Mouse (Mus musculus) MEL (cell line): Measurements from ENCODE around the gene Ranbp2. TPM values are rescaled to one million over a fixed set of nuclear protein-coding genes. Genes with fewer than 3 reads are reported as not detected.

Source experiments
- DNase-seq: peaks from one replicate; pipeline ENCODE4 v3.0.0; 2011; ENCODE audit warnings: low read depth, low spot score
- H3K27ac ChIP-seq: 2 replicates; pipeline ENCODE4 v1.5.1; 2012; ENCODE audit warnings: low read depth, mild to moderate bottlenecking, control low read depth, low read length, moderate library complexity; ENCODE audit not compliant: control insufficient read depth
- H3K27me3 ChIP-seq, 2 experiments: fragments of 150-350 bp in 1 of 2; sonication (generic) in 1 of 2; 2 replicates each; pipeline ENCODE4 v1.6.1; 2012; ENCODE audit warnings: low read length in 2 of 2, mild to moderate bottlenecking in 2 of 2, improper control_type of control experiment in 1 of 2, moderate library complexity in 1 of 2; ENCODE audit not compliant: insufficient read depth in 2 of 2, control insufficient read depth in 1 of 2
- H3K36me3 ChIP-seq, 2 experiments: 2 replicates each; pipeline ENCODE4 v1.6.1; 2012 to 2014; ENCODE audit warnings: low read length in 2 of 2, improper control_type of control experiment in 1 of 2, inconsistent platforms in 1 of 2, mild to moderate bottlenecking in 1 of 2; ENCODE audit not compliant: insufficient read depth in 2 of 2, control insufficient read depth in 1 of 2
- H3K4me1 ChIP-seq, 2 experiments: fragments of 150-350 bp in 1 of 2; sonication (generic) in 1 of 2; 2 replicates each; pipeline ENCODE4 v1.6.1; 2012; ENCODE audit warnings: low read length in 2 of 2, improper control_type of control experiment in 1 of 2, mild to moderate bottlenecking in 1 of 2; ENCODE audit not compliant: insufficient read depth in 2 of 2, control insufficient read depth in 1 of 2
- H3K4me3 ChIP-seq, 2 experiments: fragments of 150-350 bp in 1 of 2; sonication (generic) in 1 of 2; 2 replicates each; pipeline ENCODE4 v1.5.1; 2012; ENCODE audit warnings: low read depth in 2 of 2, low read length in 2 of 2, mild to moderate bottlenecking in 2 of 2, moderate library complexity in 2 of 2, control low read depth in 1 of 2, improper control_type of control experiment in 1 of 2; ENCODE audit not compliant: control insufficient read depth in 1 of 2, insufficient read depth in 1 of 2
- H3K79me2 ChIP-seq: 2 replicates; pipeline ENCODE4 v1.6.1; 2012; ENCODE audit warnings: mild to moderate bottlenecking, low read length, moderate library complexity; ENCODE audit not compliant: control insufficient read depth, poor library complexity, insufficient read depth
- H3K9ac ChIP-seq: 2 replicates; pipeline ENCODE4 v1.6.1; 2012; ENCODE audit warnings: low read depth, mild to moderate bottlenecking, control low read depth, low read length, moderate library complexity; ENCODE audit not compliant: control insufficient read depth, poor library complexity, severe bottlenecking
- H3K9me3 ChIP-seq: fragments of 150-350 bp; sonication (generic); replicated peaks from 2 replicates; pipeline ENCODE4 v1.6.1; 2012; ENCODE audit warnings: mild to moderate bottlenecking, low read length, improper control_type of control experiment, moderate library complexity; ENCODE audit not compliant: insufficient read depth
- CHD1 ChIP-seq: IDR thresholded peaks from 2 replicates; pipeline ENCODE4 v1.6.1; 2012; ENCODE audit warnings: low read depth, mild to moderate bottlenecking, inconsistent platforms, low read length, improper control_type of control experiment
- CHD2 ChIP-seq: IDR thresholded peaks from 2 replicates; pipeline ENCODE4 v1.6.1; 2011; ENCODE audit warnings: low read length, improper control_type of control experiment
- CTCF ChIP-seq, 3 experiments: IDR thresholded peaks in 2 of 3; conservative IDR thresholded peaks in 1 of 3; 2 replicates each; pipeline ENCODE4 v1.5.1; 2011 to 2012; ENCODE audit warnings: low read length in 3 of 3, low read depth in 2 of 3, mild to moderate bottlenecking in 2 of 3, improper control_type of control experiment in 1 of 3, inconsistent platforms in 1 of 3, mixed read lengths in 1 of 3, moderate library complexity in 1 of 3; ENCODE audit not compliant: control insufficient read depth in 1 of 3, insufficient read depth in 1 of 3, poor library complexity in 1 of 3, severe bottlenecking in 1 of 3
- E2F4 ChIP-seq: IDR thresholded peaks from 2 replicates; pipeline ENCODE4 v1.6.1; 2011; ENCODE audit warnings: low read depth, low read length, improper control_type of control experiment, borderline replicate concordance
- EP300 ChIP-seq, 2 experiments: IDR thresholded peaks; 2 replicates each; pipeline ENCODE4 v1.6.1; 2011; ENCODE audit warnings: improper control_type of control experiment in 2 of 2, low read length in 2 of 2, low read depth in 1 of 2, mild to moderate bottlenecking in 1 of 2
- GABPA ChIP-seq: IDR thresholded peaks from 2 replicates; pipeline ENCODE4 v1.6.1; 2012; ENCODE audit warnings: low read depth, mild to moderate bottlenecking, inconsistent platforms, low read length, improper control_type of control experiment, moderate library complexity
- GATA1 ChIP-seq: IDR thresholded peaks from 2 replicates; pipeline ENCODE4 v1.6.1; 2011; ENCODE audit warnings: low read depth, low read length, improper control_type of control experiment
- HCFC1 ChIP-seq: IDR thresholded peaks from 2 replicates; pipeline ENCODE4 v1.6.1; 2012; ENCODE audit warnings: low read depth, mild to moderate bottlenecking, inconsistent platforms, low read length, improper control_type of control experiment, moderate library complexity
- JUND ChIP-seq: IDR thresholded peaks from 2 replicates; pipeline ENCODE4 v1.6.1; 2011; ENCODE audit warnings: low read depth, mild to moderate bottlenecking, improper control_type of control experiment, low read length
- KAT2A ChIP-seq: conservative IDR thresholded peaks from 2 replicates; pipeline ENCODE4 v1.6.1; 2012; ENCODE audit warnings: low read depth, low read length, improper control_type of control experiment, inconsistent platforms
- MAFK ChIP-seq: IDR thresholded peaks from 2 replicates; pipeline ENCODE4 v1.6.1; 2011; ENCODE audit warnings: low read depth, mild to moderate bottlenecking, low read length, improper control_type of control experiment, borderline replicate concordance
- MEF2A ChIP-seq: IDR thresholded peaks from 2 replicates; pipeline ENCODE4 v1.6.1; 2014; ENCODE audit warnings: low read depth, mild to moderate bottlenecking, inconsistent platforms, low read length, improper control_type of control experiment; ENCODE audit not compliant: poor library complexity, insufficient replicate concordance, severe bottlenecking; ENCODE audit errors: extremely low read depth
- MXI1 ChIP-seq: IDR thresholded peaks from 2 replicates; pipeline ENCODE4 v1.6.1; 2011; ENCODE audit warnings: mild to moderate bottlenecking, low read depth, low read length, improper control_type of control experiment
- MYB ChIP-seq: IDR thresholded peaks from 2 replicates; pipeline ENCODE4 v1.6.1; 2011; ENCODE audit warnings: mild to moderate bottlenecking, low read depth, low read length, improper control_type of control experiment
- NELFE ChIP-seq: IDR thresholded peaks from 2 replicates; pipeline ENCODE4 v1.6.1; 2011; ENCODE audit warnings: low read depth, low read length, improper control_type of control experiment
- NRF1 ChIP-seq: IDR thresholded peaks from 2 replicates; pipeline ENCODE4 v1.6.1; 2014; ENCODE audit warnings: low read depth, mild to moderate bottlenecking, inconsistent platforms, low read length, improper control_type of control experiment, moderate library complexity; ENCODE audit not compliant: poor library complexity, insufficient read depth, severe bottlenecking
- POLR2A ChIP-seq, 2 experiments: IDR thresholded peaks; 2 replicates each; pipeline ENCODE4 v1.6.1; 2011 to 2012; ENCODE audit warnings: low read length in 2 of 2, mild to moderate bottlenecking in 2 of 2, control low read depth in 1 of 2, improper control_type of control experiment in 1 of 2, low read depth in 1 of 2, moderate library complexity in 1 of 2; ENCODE audit not compliant: control insufficient read depth in 1 of 2, insufficient read depth in 1 of 2, poor library complexity in 1 of 2
- POLR2AphosphoS2 ChIP-seq: IDR thresholded peaks from 2 replicates; pipeline ENCODE4 v1.6.1; 2011; ENCODE audit warnings: low read length, improper control_type of control experiment
- POLR2AphosphoS5 ChIP-seq: IDR thresholded peaks from 2 replicates; pipeline ENCODE4 v1.6.1; 2012; ENCODE audit warnings: low read depth, borderline replicate concordance, mild to moderate bottlenecking, inconsistent platforms, low read length, moderate library complexity, mixed read lengths
- RAD21 ChIP-seq: IDR thresholded peaks from 2 replicates; pipeline ENCODE4 v1.6.1; 2011; ENCODE audit warnings: mild to moderate bottlenecking, low read depth, low read length, improper control_type of control experiment
- SMC3 ChIP-seq: IDR thresholded peaks from 2 replicates; pipeline ENCODE4 v1.6.1; 2011; ENCODE audit warnings: low read depth, low read length, improper control_type of control experiment
- TAL1 ChIP-seq: IDR thresholded peaks from 2 replicates; pipeline ENCODE4 v1.6.1; 2012; ENCODE audit warnings: mild to moderate bottlenecking, inconsistent platforms, low read length, moderate library complexity, mixed read lengths
- TBP ChIP-seq: IDR thresholded peaks from 2 replicates; pipeline ENCODE4 v1.8.0; 2011; ENCODE audit warnings: low read depth, low read length, improper control_type of control experiment
- TCF12 ChIP-seq: IDR thresholded peaks from 2 replicates; pipeline ENCODE4 v1.6.1; 2014; ENCODE audit warnings: low read depth, mild to moderate bottlenecking, inconsistent platforms, low read length, improper control_type of control experiment, moderate library complexity
- ZC3H11A ChIP-seq: IDR thresholded peaks from 2 replicates; pipeline ENCODE4 v1.6.1; 2012; ENCODE audit warnings: low read depth, mild to moderate bottlenecking, inconsistent platforms, low read length, improper control_type of control experiment
- ZKSCAN1 ChIP-seq: IDR thresholded peaks from 2 replicates; pipeline ENCODE4 v1.6.1; 2012; ENCODE audit warnings: low read depth, mild to moderate bottlenecking, inconsistent platforms, low read length, improper control_type of control experiment, moderate library complexity
- ZMIZ1 ChIP-seq: IDR thresholded peaks from 2 replicates; pipeline ENCODE4 v1.6.1; 2012; ENCODE audit warnings: low read depth, mild to moderate bottlenecking, inconsistent platforms, low read length, improper control_type of control experiment, moderate library complexity
- polyA plus RNA-seq, 2 experiments: library from polyadenylated mRNA; stranded (reverse) in 1 of 2; unstranded in 1 of 2; fragments of >175 nt in 1 of 2; fragments of >200 nt in 1 of 2; gene quantifications; 2 replicates each; pipeline versions ENCODE4 v1.2.1 to v1.2.4; 2012; ENCODE audit warnings: low replicate concordance in 2 of 2, low read depth in 1 of 2; ENCODE audit not compliant: insufficient read length in 2 of 2, insufficient read depth in 1 of 2, missing spikeins in 1 of 2
- total RNA-seq: library from RNA; depleted of rRNA; stranded (reverse); fragments of 300-350 nt; gene quantifications from 2 replicates; pipeline ENCODE4 v1.2.3, GENCODE M21; 2012

Gene Ranbp2
- total and polyA plus RNA-seq, 3 experiments, result 52.3 to 114 (median 73.5) TPM

GRCm38 (mm10) chr10:58405285-58405948 lies 41.3 kb upstream of the Ranbp2 start:
- no peaks in the 10 kb centered on the region for H3K9me3 ChIP-seq
- H3K4me3 ChIP-seq, result no peak overlapping the region
- no peak overlapping the region for H3K9ac ChIP-seq
- no peaks in the 10 kb centered on the region for H3K27me3 ChIP-seq
- TF ChIP-seq ZC3H11A (no peak), KAT2A (no peak), GABPA (no peak), ZMIZ1 (no peak), NELFE (no peak), GATA1 (no peak), CHD2 (no peak), POLR2AphosphoS2 (no peak), MEF2A (no peak), RAD21 (no peak), NRF1 (no peak), TBP (no peak), EP300 (IDR thresholded peaks at IDR 0.05; ENCODE audit: low read depth in 1 of 2, low read length in 2 of 2) (no peak), MXI1 (no peak), POLR2A (IDR thresholded peaks at IDR 0.05; ENCODE audit: control insufficient read depth in 1 of 2, insufficient read depth in 1 of 2, low read depth in 1 of 2, low read length in 2 of 2, poor library complexity in 1 of 2) (no peak), HCFC1 (no peak), MYB (no peak), POLR2AphosphoS5 (no peak)
- H3K36me3 ChIP-seq, result peaks cover 0 to 10% of the 10 kb centered on the region in 2 experiments; a peak in 2 of 4 replicates
- no peaks in the 10 kb centered on the region for H3K4me1 ChIP-seq
- no peaks in the 10 kb centered on the region for H3K79me2 ChIP-seq
- H3K27ac ChIP-seq, result no peak overlapping the region
- DNase-seq, result no peak

- peak; percentile 36 for DNase-seq
- Histone ChIP-seq H3K4me1 (no peaks in the 10 kb centered on the region), H3K27me3 (no peaks in the 10 kb centered on the region), H3K9ac (no peak overlapping the region), H3K79me2 (no peaks in the 10 kb centered on the region), H3K36me3 (peaks cover 0 to 10% of the 10 kb centered on the region in 2 experiments; a peak in 3 of 4 replicates), H3K9me3 (no peaks in the 10 kb centered on the region), H3K4me3 (no peak overlapping the region), H3K27ac (no peak overlapping the region)
- no peak for TF ChIP-seq ZKSCAN1
- no peak for TF ChIP-seq MEF2A
- TF ChIP-seq CHD2, result no peak
- TF ChIP-seq MAFK, result no peak
- no peak for TF ChIP-seq JUND
- no peak for TF ChIP-seq NRF1
- no peak for TF ChIP-seq EP300 (IDR thresholded peaks at IDR 0.05; ENCODE audit: low read depth in 1 of 2, low read length in 2 of 2)
- TF ChIP-seq E2F4, result no peak
- TF ChIP-seq TCF12, result no peak
- TF ChIP-seq GABPA, result no peak
- TF ChIP-seq KAT2A, result no peak
- no peak for TF ChIP-seq TAL1
- no peak for TF ChIP-seq CTCF (IDR thresholded peaks at IDR 0.05 in 2 of 3, conservative IDR thresholded peaks at IDR 0.05 in 1 of 3; ENCODE audit: control insufficient read depth in 1 of 3, insufficient read depth in 1 of 3, low read depth in 2 of 3, low read length in 3 of 3, poor library complexity in 1 of 3, severe bottlenecking in 1 of 3)
- TF ChIP-seq HCFC1, result no peak
- TF ChIP-seq RAD21, result no peak
- no peak for TF ChIP-seq CHD1
- TF ChIP-seq NELFE, result no peak
- no peak for TF ChIP-seq SMC3
Measured at GRCm38 (mm10) chr10:58405949-58406305, 40.8 kb upstream of the Ranbp2 start.
